Mouse (Mus musculus) ES-E14 (cell line): ENCODE results near the gene Iqschfp. TPM values are rescaled to one million over a fixed set of nuclear protein-coding genes. Genes with fewer than 3 reads are reported as not detected.

Experiments
- DNase-seq: peaks from one replicate; pipeline ENCODE4 v3.0.0-alpha.2; 2013; ENCODE audit warnings: low read depth, low spot score
- H3K27ac ChIP-seq: 2 replicates; pipeline ENCODE4 v1.5.1; 2012; ENCODE audit warnings: low read depth, mild to moderate bottlenecking, low read length, moderate library complexity, mixed read lengths; ENCODE audit not compliant: poor library complexity, insufficient read depth, severe bottlenecking
- H3K36me3 ChIP-seq: 2 replicates; pipeline ENCODE4 v1.6.1; 2012; ENCODE audit warnings: mild to moderate bottlenecking, low read length, moderate library complexity, mixed read lengths; ENCODE audit not compliant: control insufficient read depth, poor library complexity, insufficient read depth, severe bottlenecking
- H3K4me1 ChIP-seq, 2 experiments: fragments of 150-350 bp in 1 of 2; sonication (generic) in 1 of 2; 2 replicates each; pipeline ENCODE4 v1.6.1; 2012; ENCODE audit warnings: low read length in 2 of 2, mild to moderate bottlenecking in 1 of 2, mixed read lengths in 1 of 2; ENCODE audit not compliant: control insufficient read depth in 2 of 2, insufficient read depth in 2 of 2, poor library complexity in 1 of 2
- H3K4me3 ChIP-seq, 2 experiments: fragments of 150-350 bp in 1 of 2; sonication (generic) in 1 of 2; 2 replicates each; pipeline ENCODE4 v1.5.1; 2012; ENCODE audit warnings: low read length in 2 of 2, low read depth in 1 of 2, mild to moderate bottlenecking in 1 of 2, mixed read lengths in 1 of 2; ENCODE audit not compliant: insufficient read depth in 1 of 2, poor library complexity in 1 of 2, severe bottlenecking in 1 of 2
- H3K9ac ChIP-seq: 2 replicates; pipeline ENCODE4 v1.6.1; 2012; ENCODE audit warnings: low read depth, mild to moderate bottlenecking, low read length, mixed read lengths; ENCODE audit not compliant: poor library complexity, insufficient read depth, severe bottlenecking
- H3K9me3 ChIP-seq: fragments of 150-350 bp; sonication (generic); 2 replicates; pipeline ENCODE4 v1.6.1; 2012; ENCODE audit warnings: low read depth, mild to moderate bottlenecking, low read length; ENCODE audit not compliant: control insufficient read depth, insufficient read depth
- CHD2 ChIP-seq: IDR thresholded peaks from 2 replicates; pipeline ENCODE4 v1.6.1; 2014; ENCODE audit warnings: mild to moderate bottlenecking, low read depth, low read length, inconsistent platforms
- HCFC1 ChIP-seq: IDR thresholded peaks from 2 replicates; pipeline ENCODE4 v1.6.1; 2012; ENCODE audit warnings: low read length, inconsistent platforms, borderline replicate concordance; ENCODE audit not compliant: insufficient read depth
- MAFK ChIP-seq: IDR thresholded peaks from 2 replicates; pipeline ENCODE4 v1.6.1; 2014; ENCODE audit warnings: mild to moderate bottlenecking, low read depth, low read length, inconsistent platforms; ENCODE audit not compliant: insufficient read depth
- ZC3H11A ChIP-seq: IDR thresholded peaks from 2 replicates; pipeline ENCODE4 v1.6.1; 2012; ENCODE audit warnings: low read depth, mild to moderate bottlenecking, inconsistent platforms, low read length, borderline replicate concordance
- ZNF384 ChIP-seq: IDR thresholded peaks from 2 replicates; pipeline ENCODE4 v1.6.1; 2012; ENCODE audit warnings: low read depth, low read length, inconsistent platforms
- in situ Hi-C, 2 experiments: fragments of 600-800 bp; cut with MboI; formaldehyde crosslinking; loops; one replicate each; pipeline ENCODE4 v1.15.1; 2025; ENCODE audit warnings: low sequenced_read_pairs in 2 of 2, inconsistent platforms in 1 of 2; ENCODE audit not compliant: unreplicated experiment in 2 of 2
- total RNA-seq: library from RNA; depleted of rRNA; stranded (reverse); fragments of 300-350 nt; gene quantifications from 2 replicates; pipeline ENCODE4 v1.2.3, GENCODE M21; 2012

The Iqschfp gene
- total RNA-seq, 1 experiment = not detected

DNA sequence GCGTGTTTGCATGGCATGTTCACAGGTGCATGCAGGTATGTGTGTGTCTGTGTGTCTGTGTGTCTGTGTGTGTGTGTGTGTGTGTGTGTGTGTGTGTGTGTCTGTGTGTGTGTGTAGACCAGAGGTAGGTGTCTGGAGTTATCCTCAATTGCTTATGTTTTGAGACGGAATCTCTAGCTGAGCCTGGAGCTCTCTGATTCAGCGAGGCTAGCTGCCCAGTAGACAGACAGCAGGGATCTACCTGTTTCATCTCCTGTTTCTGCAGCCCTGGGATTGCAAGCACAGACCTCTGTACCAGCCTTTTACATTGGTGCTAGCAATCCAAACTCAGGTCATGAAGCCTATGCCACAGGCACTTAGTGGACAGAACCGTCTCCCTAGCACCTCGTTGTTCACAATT, 536.0 kb downstream of the Iqschfp start:
- H3K4me1 ChIP-seq = peaks cover 0 to 6% of the 10 kb centered on the region in 2 experiments; a peak in 1 of 4 replicates
- no peak overlapping the region for H3K4me3 ChIP-seq
- H3K36me3 ChIP-seq = no peaks in the 10 kb centered on the region
- DNase-seq = no peak
- TF ChIP-seq ZNF384 = no peak
- TF ChIP-seq HCFC1 = no peak
- no peak for TF ChIP-seq ZC3H11A
- TF ChIP-seq CHD2 = no peak
- H3K9me3 ChIP-seq = no peaks in the 10 kb centered on the region
- no peak overlapping the region for H3K9ac ChIP-seq
- in situ Hi-C loops = no loop called here
- H3K27ac ChIP-seq = no peak overlapping the region

DNA sequence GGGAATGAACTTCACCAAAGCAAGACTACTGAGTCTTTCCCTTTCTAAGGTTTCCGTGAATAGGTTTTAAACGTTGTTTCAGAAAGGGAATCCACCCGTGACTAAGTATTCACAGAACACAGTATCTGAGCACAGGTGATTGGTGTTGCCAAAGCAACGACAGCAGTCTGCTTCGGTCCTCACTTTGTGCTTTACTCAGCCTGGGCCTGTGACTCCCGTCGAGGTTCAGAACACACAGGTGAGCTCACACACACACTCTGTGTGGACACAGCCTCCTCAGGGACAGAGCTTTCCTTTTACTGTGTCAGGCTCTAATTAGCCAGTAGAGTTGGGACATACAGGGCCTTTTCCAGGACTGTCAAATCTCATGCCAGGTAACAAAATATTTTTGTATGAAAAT, 542.4 kb downstream of the Iqschfp start:
- in situ Hi-C loops = no loop called here
- Histone ChIP-seq H3K9me3 (no peaks in the 10 kb centered on the region), H3K27ac (no peak overlapping the region), H3K9ac (no peak overlapping the region), H3K36me3 (no peaks in the 10 kb centered on the region), H3K4me3 (no peak overlapping the region), H3K4me1 (no peaks in the 10 kb centered on the region)
- TF ChIP-seq HCFC1 (no peak), ZNF384 (no peak), MAFK (no peak), CHD2 (no peak), ZC3H11A (no peak)
- DNase-seq = no peak

DNA sequence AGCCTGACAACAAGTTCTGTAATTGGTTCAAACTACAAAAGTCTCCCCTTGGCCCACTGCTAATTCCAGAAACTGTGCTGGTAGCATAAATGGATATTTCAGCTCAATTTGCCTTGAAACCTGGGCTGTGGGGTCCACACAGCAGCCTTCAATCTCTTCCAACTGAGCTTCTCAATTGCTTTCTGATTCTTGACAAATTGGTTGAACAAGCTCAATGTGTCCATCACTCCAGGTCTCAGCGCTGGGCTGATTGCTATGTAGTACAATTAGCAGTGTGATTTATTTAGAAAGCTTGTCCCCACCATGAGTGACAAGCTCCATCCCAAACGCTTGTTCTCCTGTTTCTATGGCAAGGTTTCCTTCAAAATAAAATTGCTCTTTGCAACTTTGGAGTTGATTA, 542.9 kb downstream of the Iqschfp start:
- no peaks in the 10 kb centered on the region for H3K4me1 ChIP-seq
- TF ChIP-seq ZNF384 = no peak
- no peak for TF ChIP-seq HCFC1
- no peak for TF ChIP-seq ZC3H11A
- no peak for TF ChIP-seq CHD2
- no peak for TF ChIP-seq MAFK
- no peak overlapping the region for H3K4me3 ChIP-seq
- no peaks in the 10 kb centered on the region for H3K9me3 ChIP-seq
- H3K9ac ChIP-seq = no peak overlapping the region
- no peak for DNase-seq
- H3K36me3 ChIP-seq = no peaks in the 10 kb centered on the region
- in situ Hi-C loops = no loop called here
- no peak overlapping the region for H3K27ac ChIP-seq

DNA sequence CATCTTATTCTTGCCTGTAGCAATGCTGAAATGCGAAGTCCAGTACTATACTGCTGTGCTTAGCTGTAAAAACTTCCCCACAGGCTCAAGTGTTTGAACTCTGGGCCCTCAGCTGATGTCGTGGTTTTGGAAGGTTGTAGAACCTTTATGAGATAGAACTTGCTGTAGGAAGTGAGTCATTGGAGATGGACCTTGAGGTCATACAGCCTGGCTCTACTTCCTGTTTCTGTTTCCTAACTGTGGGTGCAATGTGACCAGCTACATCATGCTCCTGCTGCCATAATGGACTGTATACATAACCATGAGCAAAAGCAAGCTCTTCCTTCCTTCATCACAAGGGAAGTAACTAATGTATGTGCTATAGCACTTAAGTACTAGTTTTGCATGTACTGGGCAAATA, 556.4 kb downstream of the Iqschfp start:
- Histone ChIP-seq H3K9ac (no peak overlapping the region), H3K4me3 (no peak overlapping the region), H3K36me3 (no peaks in the 10 kb centered on the region), H3K27ac (no peak overlapping the region), H3K4me1 (peaks cover 0 to 4% of the 10 kb centered on the region in 2 experiments; a peak in 1 of 4 replicates), H3K9me3 (no peaks in the 10 kb centered on the region)
- in situ Hi-C loops = no loop called here
- no peak for DNase-seq
- TF ChIP-seq HCFC1 = no peak
- TF ChIP-seq ZNF384 = no peak
- no peak for TF ChIP-seq ZC3H11A
- TF ChIP-seq MAFK = no peak
- TF ChIP-seq CHD2 = no peak

DNA sequence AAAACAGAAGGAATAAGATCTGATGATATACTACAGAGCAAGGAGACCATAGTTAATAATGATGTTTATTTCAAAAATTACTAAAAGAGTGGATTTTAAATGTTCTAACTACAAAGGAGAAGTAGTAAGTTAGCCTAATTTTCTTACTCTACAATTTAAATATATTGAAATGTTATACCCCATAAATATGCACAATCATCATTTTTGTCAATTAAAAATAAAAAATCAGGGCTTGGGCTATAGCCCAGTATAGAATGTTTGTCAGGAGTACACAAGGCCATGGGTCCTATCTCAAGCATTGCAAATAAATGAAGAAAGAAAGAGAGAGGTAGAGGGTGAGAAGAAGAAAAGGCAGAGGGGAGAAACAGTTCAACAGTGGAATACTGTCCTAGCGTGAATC, 559.6 kb downstream of the Iqschfp start:
- Histone ChIP-seq H3K4me1 (peaks cover 0 to 4% of the 10 kb centered on the region in 2 experiments; a peak in 1 of 4 replicates), H3K9ac (no peak overlapping the region), H3K27ac (no peak overlapping the region), H3K36me3 (no peaks in the 10 kb centered on the region), H3K4me3 (no peak overlapping the region), H3K9me3 (no peaks in the 10 kb centered on the region)
- TF ChIP-seq ZC3H11A (no peak), MAFK (peak; percentile 56; the same call in 1 of the 2 replicates)
- in situ Hi-C loops = no loop called here
- no peak for DNase-seq
